Mouse (Mus musculus) liver, embryonic 14.5 days (tissue): ENCODE data around the gene Gpam.

Experiments
- CTCF ChIP-seq: IDR thresholded peaks from 2 replicates; pipeline ENCODE4 v1.5.1; 2016; ENCODE audit warnings: antibody characterized with exemption, low read depth, control low read depth
- EP300 ChIP-seq: IDR thresholded peaks from 2 replicates; pipeline ENCODE4 v1.6.1; 2016; ENCODE audit warnings: antibody characterized with exemption, low read depth

GRCm38 (mm10) chr19:55095547-55095946, 31.5 kb downstream of the Gpam start:
- no peak for TF ChIP-seq EP300
- no peak for TF ChIP-seq CTCF
